Mouse (Mus musculus): Measurements from ENCODE around the gene Gpr157. TPM values are rescaled to one million over a fixed set of nuclear protein-coding genes. Genes with fewer than 3 reads are reported as not detected.

Gpr157 gene
- polyA plus RNA-seq, 1 experiment from 2014 or later, result 0.32 TPM

- no peaks in the 10 kb centered on the region for H3K36me3 ChIP-seq (replicated peaks)
- 93% methylated on average over 3 of the region's 3 CpGs for whole genome bisulfite sequencing
Measured at GRCm38 (mm10) chr4:150052380-150052779, 34.8 kb upstream of the Gpr157 start.

GRCm38 (mm10) chr4:150056171-150056570 lies 31.0 kb upstream of the Gpr157 start:
- Histone ChIP-seq H3K36me3 (replicated peaks) (no peaks in the 10 kb centered on the region), H3K4me2 (no peak overlapping the region), H3K9me3 (no peaks in the 10 kb centered on the region), H3K4me3 (no peak overlapping the region), H3K27ac (no peak overlapping the region), H3K9ac (no peak overlapping the region), H3K4me1 (no peaks in the 10 kb centered on the region), H3K27me3 (replicated peaks) (peaks cover 6% of the 10 kb centered on the region)
- 85% methylated on average over 7 of the region's 7 CpGs for WGBS
- ATAC-seq (replicated peaks), result no peak

More at GRCm38 (mm10) chr4:150052380-150052779, 34.8 kb upstream of the Gpr157 start:
- peaks cover 17% of the 10 kb centered on the region for H3K4me1 ChIP-seq
- H3K9me3 ChIP-seq, result no peaks in the 10 kb centered on the region
- no peak overlapping the region for H3K4me2 ChIP-seq
- H3K27me3 ChIP-seq (replicated peaks), result peaks cover 37% of the 10 kb centered on the region
- H3K27ac ChIP-seq, result no peak overlapping the region
- no peak for ATAC-seq (replicated peaks)
- no peak overlapping the region for H3K9ac ChIP-seq
- no peak overlapping the region for H3K4me3 ChIP-seq

- H3K9ac ChIP-seq, result no peak overlapping the region
- ATAC-seq (replicated peaks), result no peak
- H3K4me2 ChIP-seq, result no peak overlapping the region
- H3K4me1 ChIP-seq, result no peaks in the 10 kb centered on the region
- H3K4me3 ChIP-seq, result no peak overlapping the region
- WGBS, result 87% methylated on average over 12 of the region's 12 CpGs
- H3K27me3 ChIP-seq (replicated peaks), result no peaks in the 10 kb centered on the region
- H3K36me3 ChIP-seq (replicated peaks), result no peaks in the 10 kb centered on the region
- no peaks in the 10 kb centered on the region for H3K9me3 ChIP-seq
- no peak overlapping the region for H3K27ac ChIP-seq
Measured at GRCm38 (mm10) chr4:150057722-150058121, 29.4 kb upstream of the Gpr157 start.

- H3K27ac ChIP-seq, result no peak overlapping the region
- WGBS, result 56% methylated on average over 9 of the region's 9 CpGs
- H3K4me1 ChIP-seq, result no peaks in the 10 kb centered on the region
- no peaks in the 10 kb centered on the region for H3K27me3 ChIP-seq (replicated peaks)
- H3K9ac ChIP-seq, result no peak overlapping the region
- no peak overlapping the region for H3K4me2 ChIP-seq
- H3K4me3 ChIP-seq, result no peak overlapping the region
- ATAC-seq (replicated peaks), result no peak
- no peaks in the 10 kb centered on the region for H3K36me3 ChIP-seq (replicated peaks)
- no peaks in the 10 kb centered on the region for H3K9me3 ChIP-seq
Measured at GRCm38 (mm10) chr4:150059841-150060468, 27.2 kb upstream of the Gpr157 start.

- Histone ChIP-seq H3K27me3 (replicated peaks) (no peaks in the 10 kb centered on the region), H3K4me1 (no peaks in the 10 kb centered on the region), H3K9me3 (no peaks in the 10 kb centered on the region), H3K27ac (no peak overlapping the region), H3K4me2 (no peak overlapping the region), H3K4me3 (no peak overlapping the region), H3K36me3 (replicated peaks) (no peaks in the 10 kb centered on the region), H3K9ac (no peak overlapping the region)
- no peak for ATAC-seq (replicated peaks)
- WGBS, result 81% methylated on average over 23 of the region's 23 CpGs
Measured at GRCm38 (mm10) chr4:150060469-150061170, 26.5 kb upstream of the Gpr157 start.

- 79% methylated on average over 16 of the region's 16 CpGs for WGBS
- no peak for ATAC-seq (replicated peaks)
- no peak overlapping the region for H3K27ac ChIP-seq
- no peaks in the 10 kb centered on the region for H3K27me3 ChIP-seq (replicated peaks)
- H3K9ac ChIP-seq, result no peak overlapping the region
- no peaks in the 10 kb centered on the region for H3K36me3 ChIP-seq (replicated peaks)
- H3K9me3 ChIP-seq, result no peaks in the 10 kb centered on the region
- H3K4me1 ChIP-seq, result no peaks in the 10 kb centered on the region
- no peak overlapping the region for H3K4me2 ChIP-seq
- H3K4me3 ChIP-seq, result no peak overlapping the region
Measured at GRCm38 (mm10) chr4:150061432-150062225, 25.5 kb upstream of the Gpr157 start.

- H3K4me1 ChIP-seq, result no peaks in the 10 kb centered on the region
- ATAC-seq (replicated peaks), result no peak
- no peak overlapping the region for H3K27ac ChIP-seq
- no peaks in the 10 kb centered on the region for H3K9me3 ChIP-seq
- no peak overlapping the region for H3K4me2 ChIP-seq
- no peak overlapping the region for H3K9ac ChIP-seq
- H3K27me3 ChIP-seq (replicated peaks), result no peaks in the 10 kb centered on the region
- H3K4me3 ChIP-seq, result no peak overlapping the region
- H3K36me3 ChIP-seq (replicated peaks), result no peaks in the 10 kb centered on the region
- WGBS, result 90% methylated on average over 17 of the region's 17 CpGs
Measured at GRCm38 (mm10) chr4:150066706-150067323, 20.4 kb upstream of the Gpr157 start.

GRCm38 (mm10) chr4:150068216-150068615 lies 18.9 kb upstream of the Gpr157 start:
- H3K9ac ChIP-seq, result no peak overlapping the region
- no peaks in the 10 kb centered on the region for H3K27me3 ChIP-seq (replicated peaks)
- no peak overlapping the region for H3K27ac ChIP-seq
- no peak overlapping the region for H3K4me3 ChIP-seq
- WGBS, result 55% methylated on average over 12 of the region's 12 CpGs
- no peaks in the 10 kb centered on the region for H3K9me3 ChIP-seq
- H3K4me2 ChIP-seq, result no peak overlapping the region
- no peaks in the 10 kb centered on the region for H3K4me1 ChIP-seq
- no peak for ATAC-seq (replicated peaks)
- H3K36me3 ChIP-seq (replicated peaks), result no peaks in the 10 kb centered on the region

- Histone ChIP-seq H3K4me2 (no peak overlapping the region), H3K27me3 (replicated peaks) (no peaks in the 10 kb centered on the region), H3K9me3 (no peaks in the 10 kb centered on the region), H3K4me3 (no peak overlapping the region), H3K4me1 (no peaks in the 10 kb centered on the region), H3K27ac (no peak overlapping the region), H3K9ac (no peak overlapping the region), H3K36me3 (replicated peaks) (no peaks in the 10 kb centered on the region)
- ATAC-seq (replicated peaks), result no peak
- WGBS, result 38% methylated on average over 8 of the region's 8 CpGs
Measured at GRCm38 (mm10) chr4:150070136-150070535, 17.0 kb upstream of the Gpr157 start.

- Histone ChIP-seq H3K4me2 (no peak overlapping the region), H3K9me3 (no peaks in the 10 kb centered on the region), H3K4me1 (no peaks in the 10 kb centered on the region), H3K36me3 (replicated peaks) (no peaks in the 10 kb centered on the region), H3K9ac (no peak overlapping the region), H3K27me3 (replicated peaks) (no peaks in the 10 kb centered on the region), H3K4me3 (no peak overlapping the region), H3K27ac (no peak overlapping the region)
- no peak for ATAC-seq (replicated peaks)
- WGBS, result 53% methylated on average over 15 of the region's 15 CpGs
Measured at GRCm38 (mm10) chr4:150072416-150073101, 14.6 kb upstream of the Gpr157 start.

GRCm38 (mm10) chr4:150073102-150073473 lies 14.1 kb upstream of the Gpr157 start:
- Histone ChIP-seq H3K27me3 (replicated peaks) (no peaks in the 10 kb centered on the region), H3K9ac (no peak overlapping the region), H3K36me3 (replicated peaks) (no peaks in the 10 kb centered on the region), H3K4me3 (no peak overlapping the region), H3K4me2 (no peak overlapping the region), H3K4me1 (no peaks in the 10 kb centered on the region), H3K9me3 (no peaks in the 10 kb centered on the region), H3K27ac (no peak overlapping the region)
- ATAC-seq (replicated peaks), result no peak
- 14% methylated on average over 8 of the region's 8 CpGs for WGBS

- H3K27ac ChIP-seq, result no peak overlapping the region
- H3K9ac ChIP-seq, result no peak overlapping the region
- no peak overlapping the region for H3K4me2 ChIP-seq
- H3K9me3 ChIP-seq, result no peaks in the 10 kb centered on the region
- no peak for ATAC-seq (replicated peaks)
- no peaks in the 10 kb centered on the region for H3K36me3 ChIP-seq (replicated peaks)
- H3K27me3 ChIP-seq (replicated peaks), result no peaks in the 10 kb centered on the region
- no peaks in the 10 kb centered on the region for H3K4me1 ChIP-seq
- whole genome bisulfite sequencing, result 87% methylated on average over 7 of the region's 7 CpGs
- H3K4me3 ChIP-seq, result no peak overlapping the region
Measured at GRCm38 (mm10) chr4:150075350-150075749, 11.8 kb upstream of the Gpr157 start.
